Mouse (Mus musculus) thymus, adult 18-20 months (tissue): Measurements from ENCODE around the gene Lrrc73.
A peak's percentile ranks its signal among the peaks of the same experiment; 100 is the strongest.

Experiments
- DNase-seq, 2 experiments: peaks; one replicate each; pipeline ENCODE4 v3.0.0; 2022; ENCODE audit warnings: mixed read lengths in 2 of 2

The Lrrc73 gene

GRCm38 (mm10) chr17:46262201-46262694 lies 8.9 kb downstream of the Lrrc73 start:
- no peak for DNase-seq

GRCm38 (mm10) chr17:46265502-46265901 lies 12.2 kb downstream of the Lrrc73 start:
- no peak for DNase-seq

- DNase-seq, result peak; percentile 46 to 47
Measured at GRCm38 (mm10) chr17:46265918-46266618, 12.7 kb downstream of the Lrrc73 start.

DNA sequence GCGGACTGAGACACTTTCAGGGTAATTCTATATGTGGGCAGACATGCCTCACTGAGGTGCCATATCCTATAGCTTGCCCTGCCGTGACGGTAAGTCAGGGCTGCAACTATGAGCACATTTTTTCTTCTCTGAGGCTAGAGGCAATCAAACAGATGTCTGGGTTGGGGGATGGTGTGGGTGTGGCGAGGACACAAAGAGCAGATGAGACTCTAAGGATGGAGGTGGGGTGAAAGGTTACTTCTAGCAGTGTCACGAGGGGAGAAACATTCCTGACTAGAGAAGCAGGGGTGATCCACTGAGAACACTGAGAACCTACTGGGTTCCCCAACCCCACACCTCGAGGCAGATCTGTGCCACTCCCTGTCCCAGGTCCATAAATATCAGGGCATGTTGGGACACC lies 13.7 kb downstream of the Lrrc73 start:
- DNase-seq, result no peak

GRCm38 (mm10) chr17:46267511-46267910 lies 14.2 kb downstream of the Lrrc73 start:
- no peak for DNase-seq

- no peak for DNase-seq
Measured at GRCm38 (mm10) chr17:46268026-46268720, 14.8 kb downstream of the Lrrc73 start.

DNA sequence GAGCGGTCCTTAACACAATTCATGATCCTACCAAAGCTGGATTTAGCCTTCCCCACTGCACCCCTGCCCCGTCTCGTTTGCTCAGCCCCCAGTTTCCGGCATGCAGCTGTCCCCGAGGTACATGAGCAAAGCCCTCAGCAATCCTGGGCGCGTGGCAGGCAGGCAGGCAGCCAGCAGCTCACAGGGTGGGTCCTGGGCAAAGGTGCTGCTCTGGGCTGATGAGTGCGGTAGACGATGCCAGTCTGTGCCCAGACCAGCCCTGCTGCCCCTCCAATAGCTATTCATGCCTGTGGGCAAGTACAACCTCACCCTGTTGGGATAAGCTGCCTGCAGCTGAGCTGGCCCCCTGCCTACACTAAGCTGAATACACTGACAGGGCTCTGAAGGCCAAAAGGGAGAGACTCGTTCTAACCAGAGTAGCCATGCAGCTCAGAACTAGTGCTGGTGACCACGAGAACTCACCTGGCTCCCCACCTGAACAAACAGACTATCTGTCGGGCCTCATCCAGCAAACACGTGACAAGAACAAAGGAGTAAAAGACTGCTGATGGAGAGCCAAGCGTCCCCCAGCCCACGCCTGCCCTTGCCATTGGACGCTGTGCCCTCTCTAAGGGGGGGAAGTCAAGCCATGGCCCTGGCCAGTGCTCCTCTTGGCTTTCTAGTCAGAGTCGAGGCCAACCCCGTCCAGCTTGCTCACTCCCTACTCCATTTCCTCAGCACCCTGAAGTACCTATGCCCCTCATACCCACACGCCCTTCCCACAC lies 16.6 kb downstream of the Lrrc73 start:
- DNase-seq, result no peak

GRCm38 (mm10) chr17:46272058-46272457 lies 18.7 kb downstream of the Lrrc73 start:
- no peak for DNase-seq

DNA sequence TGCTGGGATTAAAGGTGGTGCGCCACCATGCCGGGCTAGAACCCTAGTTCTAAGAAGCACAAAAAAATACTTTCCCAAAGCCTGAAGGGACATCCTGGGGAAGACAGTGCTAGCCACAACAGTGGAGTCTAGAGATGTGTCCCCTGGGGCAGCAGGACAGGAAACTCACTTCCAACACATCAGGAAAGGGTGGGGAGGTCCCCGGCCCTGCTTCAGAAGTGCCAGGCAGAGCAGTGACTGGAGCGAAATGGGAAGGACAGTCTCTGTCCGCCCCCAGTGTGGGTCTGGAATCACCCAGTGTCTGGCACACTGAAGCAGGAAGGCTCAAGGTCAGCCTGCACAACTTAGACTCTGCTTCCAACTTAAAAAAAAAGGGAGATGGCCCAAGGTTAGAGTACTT lies 19.3 kb downstream of the Lrrc73 start:
- no peak for DNase-seq

GRCm38 (mm10) chr17:46273803-46274236 lies 20.5 kb downstream of the Lrrc73 start:
- DNase-seq, result no peak

- no peak for DNase-seq
Measured at GRCm38 (mm10) chr17:46274465-46274864, 21.1 kb downstream of the Lrrc73 start.

DNA sequence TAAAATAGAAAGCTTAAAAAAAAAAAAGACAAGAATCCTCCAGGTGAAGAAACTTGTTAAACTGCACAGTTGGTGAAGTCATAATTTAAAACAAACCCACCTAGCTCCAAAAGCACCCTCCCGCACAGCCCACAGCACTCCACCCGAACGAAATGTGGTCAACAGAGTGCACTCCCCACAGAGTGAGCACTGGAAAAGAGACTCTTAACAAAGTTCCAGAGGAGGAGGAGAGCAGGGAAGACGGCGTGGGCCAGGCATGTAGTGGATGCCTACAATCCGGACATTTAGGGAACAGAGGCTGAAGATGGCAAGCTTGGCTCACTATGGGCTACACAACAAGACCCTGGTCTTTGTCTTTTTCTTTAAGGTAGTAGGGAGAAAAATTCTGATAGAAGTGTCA lies 21.7 kb downstream of the Lrrc73 start:
- no peak for DNase-seq

- DNase-seq, result no peak
Measured at GRCm38 (mm10) chr17:46275506-46275905, 22.2 kb downstream of the Lrrc73 start.

DNA sequence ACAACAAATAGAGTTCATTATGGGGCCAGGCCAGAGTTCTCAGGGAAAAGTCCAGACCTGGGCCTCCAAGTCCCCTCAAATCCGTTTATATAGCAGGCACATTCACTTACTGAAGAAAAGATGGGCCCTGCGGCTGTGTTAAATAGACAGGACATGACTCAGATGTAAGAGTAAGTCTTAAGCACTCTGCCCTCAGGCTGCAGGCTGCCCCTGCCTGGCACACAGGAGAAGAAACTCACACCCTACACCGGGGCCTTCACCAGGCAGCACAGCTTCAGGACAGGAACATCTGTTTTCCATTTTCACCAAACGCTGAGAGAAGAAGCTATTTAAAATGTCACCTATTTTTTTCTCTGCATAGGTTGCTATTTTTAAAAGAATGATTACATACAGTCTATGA lies 24.3 kb downstream of the Lrrc73 start:
- DNase-seq, result no peak

GRCm38 (mm10) chr17:46278011-46278765 lies 24.9 kb downstream of the Lrrc73 start:
- DNase-seq, result no peak

DNA sequence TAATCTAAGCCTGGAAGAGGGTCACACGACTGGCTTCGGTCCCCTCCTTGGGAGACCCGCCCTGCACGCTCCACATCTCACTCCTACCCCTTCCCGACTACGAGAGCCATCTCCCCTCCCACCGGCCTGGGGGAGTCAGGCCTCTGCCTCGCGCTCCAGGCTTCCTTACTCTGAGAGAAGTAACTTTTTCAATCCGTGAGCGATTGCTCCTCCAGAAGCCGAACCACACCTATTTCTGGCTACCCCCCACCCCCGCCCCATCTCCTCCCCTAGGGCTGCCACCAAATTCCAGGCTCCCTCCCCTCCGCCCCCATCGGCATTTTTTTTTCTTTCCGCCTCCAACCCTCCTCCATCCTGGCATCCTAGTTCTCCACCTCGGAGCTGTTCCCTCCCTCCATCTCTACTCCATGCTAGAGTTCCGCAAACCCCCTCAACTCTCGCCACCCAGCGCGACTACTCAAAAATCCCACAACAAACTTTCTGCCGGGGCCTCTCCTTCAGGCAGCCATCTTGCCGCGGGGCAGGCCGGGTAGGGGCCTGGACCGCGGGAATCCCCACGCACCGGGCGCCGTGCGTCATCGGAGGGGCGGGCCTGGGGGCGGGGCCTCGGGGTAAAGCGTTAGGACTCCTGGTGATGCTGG lies 29.3 kb downstream of the Lrrc73 start, which contains the start of gene Tjap1:
Gene Tjap1, minus strand, starts transcription at position 544 of the 641 bp plus-strand sequence.
- peak; percentile 67 to 70 for DNase-seq

- DNase-seq, result no peak
Measured at GRCm38 (mm10) chr17:46283140-46283539, 29.8 kb downstream of the Lrrc73 start.

GRCm38 (mm10) chr17:46283911-46284310 lies 30.6 kb downstream of the Lrrc73 start:
- peak in 1 of 2 experiments; percentile 57 for DNase-seq

DNA sequence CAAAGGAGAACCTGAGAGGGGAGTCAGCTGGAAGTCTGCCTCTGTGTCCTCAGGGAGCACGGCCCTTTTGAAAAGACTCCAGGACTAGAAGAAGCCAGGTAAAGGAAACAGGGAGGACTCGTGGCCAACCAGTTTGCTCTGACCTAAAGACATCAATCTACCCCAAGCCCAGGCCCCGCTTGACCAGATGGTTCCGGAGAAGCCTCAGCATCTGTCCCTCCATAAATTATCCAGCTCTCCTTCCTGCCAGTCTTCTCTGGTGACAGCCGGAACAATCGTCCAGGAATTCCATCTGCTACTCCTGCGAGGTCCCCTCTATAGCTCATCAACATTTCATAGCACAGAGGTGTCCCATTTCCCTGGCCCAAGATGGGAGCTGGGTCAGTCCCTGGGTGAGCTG lies 31.3 kb downstream of the Lrrc73 start:
- DNase-seq, result no peak

GRCm38 (mm10) chr17:46285407-46285806 lies 32.1 kb downstream of the Lrrc73 start:
- DNase-seq, result no peak

GRCm38 (mm10) chr17:46287678-46288095 lies 34.4 kb downstream of the Lrrc73 start:
- DNase-seq, result no peak

- no peak for DNase-seq
Measured at GRCm38 (mm10) chr17:46296601-46297000, 43.3 kb downstream of the Lrrc73 start.
